ENCODE assay signal across 12 mouse cellular contexts in the genomic region with DNA sequence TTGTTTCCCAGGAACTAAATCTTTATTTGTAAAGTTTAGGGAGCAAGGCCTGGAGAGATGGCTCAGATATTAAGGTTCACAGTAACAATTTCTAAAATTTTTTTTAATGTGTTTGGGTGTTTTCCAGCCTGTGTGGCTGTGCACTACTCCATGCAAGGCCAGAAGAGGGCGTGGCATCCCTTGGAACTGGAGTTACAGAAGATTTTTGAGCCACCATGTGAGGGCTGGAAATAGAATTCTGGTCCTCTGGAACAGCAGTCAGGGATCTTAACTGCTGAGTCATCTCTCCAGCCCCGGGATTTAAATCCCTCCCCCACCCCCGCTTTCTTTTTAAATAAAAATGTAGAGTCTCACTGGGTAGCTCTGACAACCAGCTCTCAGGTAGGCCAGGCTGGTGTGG. TPM values are rescaled to one million over a fixed set of nuclear protein-coding genes. Genes with fewer than 3 reads are reported as not detected.
DNase-seq lines count a peak whose midpoint lies in the region; ATAC-seq and TF ChIP-seq lines count a peak whose summit lies in the region.
"Had no signal": no experiment of that assay in that cellular context is flagged by ENCODE, and none has a peak within 500 bp of the region (broad histone marks: within the 10 kb centered on the region; RNA-seq: fewer than 3 reads in every experiment).

No protein-coding gene starts in this region.

- 48% methylated on average over 3 of the region's 3 CpGs for WGBS in intestine, postnatal 0 days
- WGBS in intestine, embryonic 16.5 days: 37% methylated on average over 3 of the region's 3 CpGs
- WGBS in hindbrain, embryonic 11.5 days: 47% methylated on average over 3 of the region's 3 CpGs
- 51% methylated on average over 3 of the region's 3 CpGs for WGBS in forebrain, embryonic 10.5 days

- no peak overlapping the region for H3K4me3 ChIP-seq in intestine, postnatal 0 days (ENCODE audit: low read depth, low read length)
- H3K4me3 ChIP-seq in intestine, embryonic 16.5 days (ENCODE audit: low read length): no peak overlapping the region
- H3K4me3 ChIP-seq in ES-E14 (ENCODE audit: insufficient read depth in 1 of 2, low read depth in 1 of 2, low read length in 2 of 2, poor library complexity in 1 of 2, severe bottlenecking in 1 of 2): no peak overlapping the region
- H3K4me3 ChIP-seq in hindbrain, embryonic 11.5 days (ENCODE audit: low read depth, low read length): no peak overlapping the region
- no peak overlapping the region for H3K4me3 ChIP-seq in forebrain, embryonic 10.5 days

- H3K27ac ChIP-seq in intestine, postnatal 0 days (ENCODE audit: low read depth, low read length): no peak overlapping the region
- H3K27ac ChIP-seq in intestine, embryonic 16.5 days (ENCODE audit: low read length): no peak overlapping the region
- peak overlapping the region; percentile 70; the same call in 1 of the 2 replicates for H3K27ac ChIP-seq in ES-E14 (ENCODE audit: insufficient read depth, low read depth, low read length, poor library complexity, severe bottlenecking)
- no peak overlapping the region for H3K27ac ChIP-seq in hindbrain, embryonic 11.5 days (ENCODE audit: low read depth, low read length)
- H3K27ac ChIP-seq in forebrain, embryonic 10.5 days: no peak overlapping the region
- H3K27ac ChIP-seq: lung, embryonic 15.5 days had no signal

- no peaks in the 10 kb centered on the region for H3K27me3 ChIP-seq in intestine, postnatal 0 days (replicated peaks; ENCODE audit: control insufficient read depth, insufficient read depth, low read length)
- H3K27me3 ChIP-seq in intestine, embryonic 16.5 days (replicated peaks; ENCODE audit: control insufficient read depth, insufficient read depth, low read length): no peaks in the 10 kb centered on the region
- H3K27me3 ChIP-seq in hindbrain, embryonic 11.5 days (ENCODE audit: control insufficient read depth, insufficient read depth, low read length): peaks cover 16% of the 10 kb centered on the region
- H3K27me3 ChIP-seq in forebrain, embryonic 10.5 days (ENCODE audit: poor library complexity, severe bottlenecking): peaks cover 55% of the 10 kb centered on the region
- H3K27me3 ChIP-seq: lung, embryonic 15.5 days had no signal

- H3K9ac ChIP-seq in intestine, postnatal 0 days (ENCODE audit: low read depth, low read length): no peak overlapping the region
- no peak overlapping the region for H3K9ac ChIP-seq in intestine, embryonic 16.5 days (ENCODE audit: low read depth, low read length)
- no peak overlapping the region; the same call in 1 of the 2 replicates for H3K9ac ChIP-seq in ES-E14 (ENCODE audit: insufficient read depth, low read depth, low read length, poor library complexity, severe bottlenecking)
- no peak overlapping the region for H3K9ac ChIP-seq in hindbrain, embryonic 11.5 days (ENCODE audit: low read depth, low read length)
- H3K9ac ChIP-seq: lung, embryonic 15.5 days had no signal

- H3K4me2 ChIP-seq in intestine, postnatal 0 days (replicated peaks; ENCODE audit: low read depth): no peak overlapping the region
- no peak overlapping the region for H3K4me2 ChIP-seq in intestine, embryonic 16.5 days (ENCODE audit: low read depth, low read length)
- no peak overlapping the region for H3K4me2 ChIP-seq in hindbrain, embryonic 11.5 days (replicated peaks; ENCODE audit: low read depth, low read length)

- DNase-seq in A20 (ENCODE audit: low read depth, low spot score) (peak; percentile 29), ES-E14 (ENCODE audit: low read depth, low spot score) (no peak)
- peak; percentile 52 for DNase-seq in heart, postnatal 4 days
- no peak for DNase-seq in cerebellum, adult 18-20 months
- DNase-seq in hindbrain, embryonic 11.5 days (ENCODE audit: low spot score): no peak
- DNase-seq in forebrain, embryonic 10.5 days (ENCODE audit: extremely low spot score, low spot score): no peak
- DNase-seq: cerebellum, postnatal 14 days; left cerebral cortex, postnatal 4 days; retina, postnatal 1 day had no signal

- 0 out of 2 replicates have a peak, but pooled peaks cover 3% of the 10 kb centered on the region for H3K9me3 ChIP-seq in intestine, postnatal 0 days (ENCODE audit: control insufficient read depth)
- no peaks in the 10 kb centered on the region for H3K9me3 ChIP-seq in intestine, embryonic 16.5 days (ENCODE audit: control insufficient read depth, low read length)
- no peaks in the 10 kb centered on the region for H3K9me3 ChIP-seq in ES-E14 (ENCODE audit: control insufficient read depth, insufficient read depth, low read depth, low read length)
- no peaks in the 10 kb centered on the region for H3K9me3 ChIP-seq in hindbrain, embryonic 11.5 days (ENCODE audit: control insufficient read depth, low read length)
- no peaks in the 10 kb centered on the region for H3K9me3 ChIP-seq in forebrain, embryonic 10.5 days
- H3K9me3 ChIP-seq: lung, embryonic 15.5 days had no signal

- H3K36me3 ChIP-seq in intestine, postnatal 0 days (ENCODE audit: control insufficient read depth, insufficient read depth): no peaks in the 10 kb centered on the region
- H3K36me3 ChIP-seq in intestine, embryonic 16.5 days (ENCODE audit: control insufficient read depth, insufficient read depth, low read length): no peaks in the 10 kb centered on the region
- no peaks in the 10 kb centered on the region for H3K36me3 ChIP-seq in ES-E14 (ENCODE audit: control insufficient read depth, insufficient read depth, low read length, poor library complexity, severe bottlenecking)
- no peaks in the 10 kb centered on the region for H3K36me3 ChIP-seq in hindbrain, embryonic 11.5 days (ENCODE audit: control insufficient read depth, insufficient read depth, low read length)
- H3K36me3 ChIP-seq in forebrain, embryonic 10.5 days (replicated peaks): no peaks in the 10 kb centered on the region
- H3K36me3 ChIP-seq: lung, embryonic 15.5 days had no signal

- peaks cover 7% of the 10 kb centered on the region; the same call in 1 of the 2 replicates for H3K4me1 ChIP-seq in intestine, postnatal 0 days (replicated peaks; ENCODE audit: control insufficient read depth, insufficient read depth, low read length)
- peaks cover 19% of the 10 kb centered on the region for H3K4me1 ChIP-seq in intestine, embryonic 16.5 days (ENCODE audit: control insufficient read depth, insufficient read depth, low read length)
- H3K4me1 ChIP-seq in ES-E14 (ENCODE audit: control insufficient read depth in 2 of 2, insufficient read depth in 2 of 2, low read length in 2 of 2, poor library complexity in 1 of 2): peaks cover 6 to 20% of the 10 kb centered on the region in 2 experiments; a peak in 2 of 4 replicates
- H3K4me1 ChIP-seq in hindbrain, embryonic 11.5 days (replicated peaks; ENCODE audit: control insufficient read depth, insufficient read depth, low read length): peaks cover 6% of the 10 kb centered on the region
- peaks cover 34% of the 10 kb centered on the region for H3K4me1 ChIP-seq in forebrain, embryonic 10.5 days

- in situ Hi-C loops in ES-E14 (cut with MboI; ENCODE audit: low sequenced_read_pairs in 2 of 2, unreplicated experiment in 2 of 2): loop anchor here in 1 of 2 experiments (10.0 kb wide), 1 partner anchor 290 kb away; a partner anchor contains a TSS

- no peak for ATAC-seq in intestine, postnatal 0 days
- ATAC-seq in intestine, embryonic 16.5 days: no peak
- ATAC-seq in hindbrain, embryonic 11.5 days (ENCODE audit: low FRiP score): no peak

- peak; percentile 22 for TF ChIP-seq CTCF in intestine, postnatal 0 days (IDR thresholded peaks at IDR 0.05; ENCODE audit: low read depth)

TF ChIP-seq in ES-E14, 5 proteins besides CTCF, POLR2A, EP300 and RAD21 (continues in another document):
- peak; percentile 92 for TF ChIP-seq MAFK (IDR thresholded peaks at IDR 0.05; ENCODE audit: insufficient read depth, low read depth, low read length)

RNA-seq across cellular contexts. Expression of a gene that starts 1.4 kb away (rescaled TPM):
- polyA plus RNA-seq in intestine, postnatal 0 days (2015; fragmentation: Nextera tagmentation; extraction: Ambion mirVana): 14.4 and 15.1 TPM in 2 replicates
- polyA plus RNA-seq in intestine, embryonic 16.5 days (2015; fragmentation: Nextera tagmentation; extraction: Ambion mirVana): 11.6 and 13.1 TPM in 2 replicates
- 1.4 and 3.5 TPM in 2 replicates for total RNA-seq in ES-E14 (2012; rRNA removed)
- 100 to 1,000 TPM; 107 to 126 TPM for total RNA-seq in heart, postnatal 4 days (2021)
- 2.8 and 3.1 TPM in 2 replicates for polyA plus RNA-seq in hindbrain, embryonic 11.5 days (2014; fragmentation: Nextera tagmentation; extraction: Ambion mirVana)
- 3.7 and 3.9 TPM in 2 replicates for polyA plus RNA-seq in forebrain, embryonic 10.5 days (2016; fragmentation: Nextera tagmentation; extraction: Ambion mirVana)

RNA-seq across cellular contexts. Expression of a gene that starts 15.4 kb away (rescaled TPM):
- 46.2 and 47.8 TPM in 2 replicates for polyA plus RNA-seq in intestine, postnatal 0 days (2015; fragmentation: Nextera tagmentation; extraction: Ambion mirVana)
- 194 and 208 TPM in 2 replicates for polyA plus RNA-seq in intestine, embryonic 16.5 days (2015; fragmentation: Nextera tagmentation; extraction: Ambion mirVana)
- 217 and 280 TPM in 2 replicates for total RNA-seq in ES-E14 (2012; rRNA removed)
- 100 to 1,000 TPM; 139 to 151 TPM for total RNA-seq in heart, postnatal 4 days (2021)
- 376 and 390 TPM in 2 replicates for polyA plus RNA-seq in hindbrain, embryonic 11.5 days (2014; fragmentation: Nextera tagmentation; extraction: Ambion mirVana)
- polyA plus RNA-seq in forebrain, embryonic 10.5 days (2016; fragmentation: Nextera tagmentation; extraction: Ambion mirVana): 456 and 486 TPM in 2 replicates

RNA-seq across cellular contexts. Expression of a gene that starts 35.9 kb away (rescaled TPM):
- 8.9 and 9.3 TPM in 2 replicates for polyA plus RNA-seq in intestine, postnatal 0 days (2015; fragmentation: Nextera tagmentation; extraction: Ambion mirVana)
- 13.0 and 14.4 TPM in 2 replicates for polyA plus RNA-seq in intestine, embryonic 16.5 days (2015; fragmentation: Nextera tagmentation; extraction: Ambion mirVana)
- total RNA-seq in ES-E14 (2012; rRNA removed): 2.6 and 3.8 TPM in 2 replicates
- 1 to 10 TPM; 3.5 to 3.7 TPM for total RNA-seq in heart, postnatal 4 days (2021)
- 7.3 and 7.6 TPM in 2 replicates for polyA plus RNA-seq in hindbrain, embryonic 11.5 days (2014; fragmentation: Nextera tagmentation; extraction: Ambion mirVana)
- 8.8 TPM in 2 replicates for polyA plus RNA-seq in forebrain, embryonic 10.5 days (2016; fragmentation: Nextera tagmentation; extraction: Ambion mirVana)

RNA-seq across cellular contexts. Expression of a gene that starts 50.4 kb away (rescaled TPM):
- polyA plus RNA-seq in intestine, postnatal 0 days (2015; fragmentation: Nextera tagmentation; extraction: Ambion mirVana): 0.75 and 0.82 TPM in 2 replicates
- 1.6 and 1.9 TPM in 2 replicates for polyA plus RNA-seq in intestine, embryonic 16.5 days (2015; fragmentation: Nextera tagmentation; extraction: Ambion mirVana)
- total RNA-seq in ES-E14 (2012; rRNA removed): 0.36 and 0.48 TPM in 2 replicates
- 1 to 10 TPM; 1.8 to 2.1 TPM for total RNA-seq in heart, postnatal 4 days (2021)
- polyA plus RNA-seq in hindbrain, embryonic 11.5 days (2014; fragmentation: Nextera tagmentation; extraction: Ambion mirVana): 4.6 and 5.6 TPM in 2 replicates
- 4.0 and 4.8 TPM in 2 replicates for polyA plus RNA-seq in forebrain, embryonic 10.5 days (2016; fragmentation: Nextera tagmentation; extraction: Ambion mirVana)

RNA-seq across cellular contexts. Expression of a gene that starts 59.2 kb away (rescaled TPM):
- polyA plus RNA-seq in intestine, postnatal 0 days (2015; fragmentation: Nextera tagmentation; extraction: Ambion mirVana): 7.6 and 10.2 TPM in 2 replicates
- polyA plus RNA-seq in intestine, embryonic 16.5 days (2015; fragmentation: Nextera tagmentation; extraction: Ambion mirVana): 8.9 and 9.5 TPM in 2 replicates
- 5.0 and 6.9 TPM in 2 replicates for total RNA-seq in ES-E14 (2012; rRNA removed)
- 10 to 100 TPM; 22.6 to 25.7 TPM for total RNA-seq in heart, postnatal 4 days (2021)
- 10.6 and 11.1 TPM in 2 replicates for polyA plus RNA-seq in hindbrain, embryonic 11.5 days (2014; fragmentation: Nextera tagmentation; extraction: Ambion mirVana)
- polyA plus RNA-seq in forebrain, embryonic 10.5 days (2016; fragmentation: Nextera tagmentation; extraction: Ambion mirVana): 10.0 and 10.4 TPM in 2 replicates

Comparison
In these comparisons a context has a peak if more than half of its experiments do, and no peak if none do; other contexts are left out.
1. DNase-seq: peak in A20 (single experiment) and heart, postnatal 4 days (single experiment); none in ES-E14 (single experiment), cerebellum, adult 18-20 months (0 of 2), hindbrain, embryonic 11.5 days (single experiment) and forebrain, embryonic 10.5 days (single experiment).